Mouse (Mus musculus): ENCODE measurements around the gene A530016L24Rik.

A530016L24Rik gene

GRCm38 (mm10) chr12:112503003-112503771 is 13.9 kb downstream of the A530016L24Rik start:
- DNase-seq (ENCODE audit: low spot score): no peak

DNA sequence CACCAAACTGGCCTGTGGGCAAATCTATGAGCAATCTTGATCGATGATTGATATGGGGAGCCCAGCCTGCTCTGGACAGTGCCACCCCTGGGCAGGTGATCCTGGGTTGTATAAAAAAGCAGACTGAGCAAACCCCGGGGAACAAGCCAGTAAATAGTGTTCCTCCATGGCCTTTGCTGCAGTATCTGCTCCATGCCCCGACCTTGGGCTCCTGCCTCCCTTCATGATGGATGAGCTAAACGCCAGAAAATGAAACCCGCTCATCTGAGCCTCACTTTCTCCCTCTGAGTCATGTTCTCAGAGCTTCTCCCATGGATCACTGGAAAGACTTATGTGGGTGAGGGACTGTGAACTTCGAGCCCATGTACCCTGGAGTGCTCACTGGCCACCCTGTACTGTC is 17.0 kb downstream of the A530016L24Rik start:
- DNase-seq (ENCODE audit: low spot score): no peak

GRCm38 (mm10) chr12:112507264-112507663 is 18.0 kb downstream of the A530016L24Rik start:
- DNase-seq (ENCODE audit: low spot score): no peak

DNA sequence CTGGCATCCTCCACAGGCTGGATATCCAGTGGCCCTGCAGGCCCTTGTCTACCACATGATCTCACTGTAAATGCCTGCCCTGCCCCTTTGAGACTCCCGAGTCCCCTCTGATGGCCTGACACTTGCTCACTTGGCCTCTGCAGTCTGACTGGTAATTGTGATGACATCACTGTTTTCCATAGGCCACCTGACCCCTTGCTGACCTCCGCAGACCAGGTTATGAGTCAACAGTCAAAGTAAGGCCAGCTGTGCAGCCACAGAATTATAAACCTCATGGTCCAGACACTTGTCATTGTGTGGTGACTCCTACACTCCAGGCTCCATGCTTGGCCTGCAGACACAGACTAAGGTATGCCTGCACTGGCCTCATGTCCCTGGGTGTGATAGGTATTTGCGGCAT is 18.7 kb downstream of the A530016L24Rik start:
- DNase-seq (ENCODE audit: low spot score): no peak

GRCm38 (mm10) chr12:112510365-112510732 is 21.1 kb downstream of the A530016L24Rik start:
- no peak for DNase-seq (ENCODE audit: low spot score)

DNA sequence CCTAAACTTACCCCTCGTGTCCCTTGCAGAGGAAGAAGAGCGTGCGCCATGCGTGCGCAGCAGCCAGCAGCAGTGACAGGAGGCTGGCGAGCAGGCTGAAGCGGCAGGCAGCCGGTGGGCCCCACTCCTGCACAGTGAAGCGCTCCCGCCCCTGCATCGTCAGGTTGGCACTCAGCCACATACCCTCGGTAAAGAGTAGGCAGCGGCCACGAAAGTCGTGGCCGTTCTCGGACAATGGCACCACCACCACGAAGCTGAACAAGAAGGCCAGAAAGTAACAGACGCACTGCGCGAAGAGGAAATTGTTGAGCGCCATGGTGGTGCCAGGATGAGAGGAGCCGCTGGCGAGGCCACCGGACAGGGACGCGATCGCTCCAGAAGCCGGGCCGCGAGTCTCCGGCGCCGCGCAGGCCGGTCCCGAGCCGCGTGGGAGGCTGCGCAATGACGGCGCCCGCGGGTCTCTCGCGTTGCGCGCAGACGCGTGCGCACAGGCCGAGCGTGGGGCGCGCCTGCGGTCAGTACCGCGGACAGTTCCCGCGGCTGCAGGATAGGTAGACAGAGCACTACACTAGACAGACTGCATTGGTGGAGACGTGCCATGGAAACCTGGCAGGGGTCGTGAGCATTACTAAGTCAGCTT is 21.6 kb downstream of the A530016L24Rik start:
- DNase-seq (ENCODE audit: low spot score): peak; percentile 58

- no peak for DNase-seq (ENCODE audit: low spot score)
These were observed 25.6 kb downstream of the A530016L24Rik start for GRCm38 (mm10) chr12:112514897-112515296.

GRCm38 (mm10) chr12:112516697-112517337 is 27.6 kb downstream of the A530016L24Rik start, which contains the start of gene Tmem179:
Gene Tmem179, minus strand, starts transcription at chr12:112516747.
- DNase-seq (ENCODE audit: low spot score): peak; percentile 71

GRCm38 (mm10) chr12:112518105-112518504 is 28.9 kb downstream of the A530016L24Rik start:
- DNase-seq (ENCODE audit: low spot score): no peak

GRCm38 (mm10) chr12:112533758-112534157 is 44.5 kb downstream of the A530016L24Rik start:
- no peak for DNase-seq (ENCODE audit: low spot score)

GRCm38 (mm10) chr12:112537233-112537632 is 48.0 kb downstream of the A530016L24Rik start:
- DNase-seq (ENCODE audit: low spot score): peak; percentile 32

DNA sequence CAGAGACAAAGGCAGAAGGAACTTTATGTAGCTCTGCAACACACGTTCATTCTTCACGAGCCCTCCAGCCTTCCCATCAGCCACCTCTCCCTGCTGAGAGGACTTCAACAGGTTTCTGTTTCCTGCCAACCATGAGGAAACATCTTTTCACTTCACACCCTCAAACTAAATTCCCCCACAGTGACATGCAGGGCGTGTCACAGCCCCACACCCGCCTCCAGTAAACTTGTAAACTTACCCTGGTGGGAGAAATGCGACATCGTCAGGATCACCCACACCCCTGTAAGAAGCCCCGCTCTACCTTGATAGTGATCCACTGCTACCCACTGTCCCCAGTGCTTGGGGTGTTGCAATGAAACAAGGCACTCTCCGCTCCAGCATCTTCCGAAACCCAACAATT is 49.1 kb downstream of the A530016L24Rik start:
- no peak for DNase-seq (ENCODE audit: low spot score)

DNA sequence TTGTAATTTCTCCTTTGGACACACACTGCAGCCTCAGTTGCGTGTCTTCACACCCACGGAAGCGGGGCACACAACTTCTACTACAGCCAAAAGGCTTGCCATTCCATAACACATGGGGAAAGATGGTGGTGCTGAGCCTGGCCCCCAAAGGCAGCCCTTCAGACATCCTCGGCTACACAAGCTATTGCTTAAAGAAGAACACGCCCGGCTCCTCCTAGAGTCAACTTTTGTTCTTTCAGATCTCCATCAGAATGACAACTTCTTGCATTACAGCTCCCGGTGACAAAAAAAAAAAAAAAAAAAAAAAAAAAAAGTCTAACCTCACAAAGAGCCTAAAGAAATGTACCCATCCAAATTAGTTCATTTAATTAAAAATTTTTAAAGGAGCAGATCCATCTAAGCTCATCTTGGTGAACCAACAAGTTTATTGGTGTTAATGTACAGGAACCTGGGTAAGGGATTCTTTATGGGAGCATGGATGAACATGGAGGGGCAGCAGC is 50.3 kb downstream of the A530016L24Rik start:
- no peak for DNase-seq (ENCODE audit: low spot score)

DNA sequence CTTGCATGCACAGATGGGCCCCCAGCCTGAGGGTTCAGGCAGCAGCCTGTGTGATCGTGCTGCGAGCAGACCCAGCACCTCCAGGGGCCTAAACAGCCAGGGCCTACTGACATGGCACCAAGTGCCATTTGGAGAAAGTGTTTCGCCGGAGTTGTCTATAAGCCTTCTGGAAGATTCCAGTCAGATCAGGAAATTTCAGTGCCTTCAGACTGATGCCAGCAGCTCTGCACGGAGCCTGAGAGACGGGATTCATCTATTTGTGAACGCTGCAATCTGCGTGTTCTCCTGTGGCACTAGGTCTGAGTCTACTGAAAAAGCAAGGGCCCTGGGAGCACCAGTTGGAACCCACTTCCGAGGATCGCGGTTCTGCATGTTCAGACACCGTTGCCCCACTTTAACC is 51.1 kb downstream of the A530016L24Rik start:
- DNase-seq (ENCODE audit: low spot score): no peak

DNA sequence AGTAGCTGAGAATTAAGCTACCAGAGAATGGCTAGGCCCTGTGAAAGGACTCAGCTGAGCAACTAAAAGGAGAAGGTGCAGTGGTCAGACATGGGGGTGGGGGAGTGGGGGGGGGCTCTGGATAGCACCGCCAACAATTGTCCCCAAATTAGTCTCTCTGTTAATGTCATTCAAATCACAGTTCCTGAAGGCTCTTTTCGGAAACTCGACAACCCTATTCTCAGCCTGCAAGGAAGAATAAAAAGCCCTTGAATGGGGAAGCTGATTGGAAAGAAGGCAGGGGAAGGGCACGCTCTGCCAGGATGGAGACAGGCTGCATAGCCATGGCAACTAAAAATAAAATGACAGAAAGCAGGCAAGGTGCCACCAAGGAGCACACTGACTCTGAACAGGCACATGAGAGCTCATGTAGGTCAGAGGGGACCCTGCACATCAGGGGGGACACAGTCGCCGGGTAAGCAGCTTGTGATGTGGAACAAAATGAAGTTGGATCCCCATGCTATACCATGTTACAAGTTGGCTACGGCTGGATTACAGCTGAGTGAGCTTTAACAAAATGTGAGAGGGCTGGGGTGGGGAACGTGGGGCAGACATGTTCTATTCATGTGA is 52.3 kb downstream of the A530016L24Rik start:
- no peak for DNase-seq (ENCODE audit: low spot score)

- peak; percentile 49 for DNase-seq (ENCODE audit: low spot score)
These were observed 53.1 kb downstream of the A530016L24Rik start for GRCm38 (mm10) chr12:112542257-112542919.

GRCm38 (mm10) chr12:112542920-112543300 is 53.7 kb downstream of the A530016L24Rik start:
- DNase-seq (ENCODE audit: low spot score): peak; percentile 98

DNA sequence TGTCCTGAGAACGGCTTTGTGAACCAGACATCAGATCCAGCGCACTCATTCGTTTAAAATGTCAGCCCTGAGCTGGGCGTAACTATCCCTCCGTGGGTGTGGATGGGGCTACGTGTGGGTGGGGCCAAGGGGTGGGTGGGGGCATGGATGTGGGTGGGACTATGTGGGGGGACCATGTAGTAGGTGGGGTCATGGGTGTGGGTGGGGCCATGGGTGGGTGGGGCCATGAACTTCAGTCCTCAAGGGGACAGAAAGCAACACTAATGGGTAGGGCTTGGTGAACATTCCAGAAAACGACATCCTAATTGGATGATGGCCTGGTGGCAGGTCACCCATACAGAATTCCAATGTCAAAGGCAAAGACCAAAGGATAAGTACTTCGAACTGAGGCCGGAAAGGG is 54.7 kb downstream of the A530016L24Rik start:
- no peak for DNase-seq (ENCODE audit: low spot score)

DNA sequence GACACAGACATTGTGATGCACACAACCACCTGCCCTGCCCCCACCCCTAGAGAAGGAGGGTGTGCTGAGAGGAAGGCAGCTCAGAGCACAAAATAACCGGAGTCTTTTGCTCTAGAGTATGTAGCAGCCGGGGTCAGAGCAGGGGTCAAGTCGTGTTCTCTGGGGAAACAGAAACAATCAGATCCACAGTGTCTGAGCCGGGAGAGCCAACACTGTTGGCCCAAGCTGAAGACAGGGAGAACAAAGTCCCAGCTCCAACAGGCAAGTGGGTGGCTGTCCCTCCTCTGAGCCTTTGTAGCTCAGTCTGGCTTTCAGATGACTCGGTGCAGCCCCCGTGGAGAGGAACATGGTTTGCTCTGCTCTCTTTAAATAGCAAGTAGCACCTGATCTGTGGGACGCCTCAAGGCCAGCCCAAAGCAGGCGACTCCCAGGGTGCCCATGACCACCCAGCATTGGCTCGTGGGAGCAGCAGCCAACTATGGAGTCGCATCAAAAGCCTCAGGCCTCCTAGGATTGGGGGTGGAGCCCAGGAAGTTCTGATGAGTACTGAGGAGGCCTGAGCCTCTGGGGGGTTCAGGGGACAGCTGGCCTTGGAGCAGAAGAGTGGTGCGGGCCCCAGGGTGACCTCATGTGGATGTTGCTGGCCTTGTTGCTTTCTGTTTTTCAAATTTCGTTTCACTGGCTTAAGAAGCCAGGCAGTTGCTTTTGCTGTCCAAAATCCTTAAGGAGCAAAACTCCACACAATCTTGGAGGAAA is 55.9 kb downstream of the A530016L24Rik start:
- DNase-seq (ENCODE audit: low spot score): no peak

DNA sequence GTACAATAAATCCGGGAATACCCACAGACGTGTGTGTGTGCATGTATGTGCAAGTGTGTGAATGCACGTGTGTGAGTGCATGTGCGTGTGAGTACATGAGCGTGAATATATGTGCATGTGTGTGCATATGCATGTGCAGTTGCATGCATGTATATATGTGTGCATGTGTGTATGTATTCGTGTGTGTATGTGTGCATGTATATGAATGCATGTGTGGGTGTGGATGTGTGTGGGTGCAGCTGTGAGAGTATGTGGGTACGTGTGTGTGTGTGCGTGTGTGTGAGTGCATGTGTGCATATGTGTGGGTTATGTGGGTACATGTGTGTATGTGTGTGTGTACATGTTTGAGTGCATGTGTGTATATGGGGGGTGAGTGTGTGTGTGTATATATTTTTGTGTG is 56.9 kb downstream of the A530016L24Rik start:
- no peak for DNase-seq (ENCODE audit: low spot score)

DNA sequence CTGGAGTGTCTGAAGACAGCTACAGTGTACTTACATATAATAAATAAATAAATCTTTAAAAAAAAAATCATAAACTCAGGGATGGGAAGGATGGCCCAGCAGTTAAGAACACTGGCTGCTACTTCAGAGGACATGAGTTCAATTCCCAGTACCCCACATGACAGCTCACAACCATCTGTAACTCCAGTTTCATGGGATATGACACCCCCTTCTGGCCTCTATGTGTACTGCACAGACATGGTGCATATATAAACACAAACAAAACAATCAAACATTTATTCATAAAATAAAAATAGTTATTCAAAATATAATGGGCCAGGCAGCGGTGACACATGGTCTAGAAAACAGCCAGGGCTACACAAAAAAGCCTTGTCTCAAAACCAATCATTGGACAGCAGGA is 60.0 kb downstream of the A530016L24Rik start:
- DNase-seq (ENCODE audit: low spot score): no peak

Measured in retina, embryonic 14.5 days (tissue).